Mouse (Mus musculus) MN1 (cell line): Measurements from ENCODE around the gene Znrf4.

Experiments
- DNase-seq: peaks from one replicate; pipeline ENCODE4 v3.0.0-alpha.2; 2016; ENCODE audit warnings: low spot score

Znrf4 gene

DNA sequence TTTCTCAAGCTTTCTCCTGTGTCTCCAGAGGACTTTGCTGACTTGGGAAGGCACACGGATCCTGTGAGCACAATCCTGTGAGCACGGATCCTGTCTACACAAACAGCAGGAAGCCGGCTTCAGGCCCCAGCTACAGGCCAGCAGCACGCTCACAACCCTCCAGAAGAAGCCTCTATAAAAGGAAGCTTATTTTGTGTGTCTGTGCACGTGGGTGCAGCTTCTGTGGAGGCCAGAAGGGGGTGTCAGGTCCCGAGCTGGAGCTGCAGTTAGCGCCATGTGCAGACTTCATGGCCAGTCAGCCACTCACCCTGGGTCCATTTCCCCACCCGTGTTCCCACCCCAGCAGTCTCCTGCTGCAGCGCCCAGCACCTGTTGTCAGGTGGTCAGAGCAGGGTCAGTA, 43.9 kb downstream of the Znrf4 start:
- DNase-seq, result no peak

DNA sequence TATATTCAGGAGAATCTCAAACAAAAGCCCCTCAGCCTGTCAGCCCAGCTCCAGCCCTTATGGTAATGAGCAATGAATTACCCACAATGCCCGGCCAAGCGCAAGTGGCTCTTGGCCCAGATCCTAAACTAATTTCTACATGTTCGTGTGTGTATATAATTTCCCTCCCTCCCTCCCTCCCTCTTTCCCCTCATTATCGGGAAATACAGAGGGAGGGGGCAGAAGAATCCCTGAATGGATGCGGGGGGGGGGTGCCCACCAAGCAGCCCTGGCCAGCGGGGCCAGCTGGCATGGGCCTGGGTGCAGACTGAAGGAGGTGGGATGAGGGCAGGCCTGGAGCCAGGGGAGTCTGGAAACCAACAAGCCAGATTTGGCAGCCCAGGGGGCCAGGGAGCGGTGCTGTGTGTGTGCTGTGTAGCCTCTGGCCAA, 44.8 kb downstream of the Znrf4 start:
- peak; percentile 92 for DNase-seq

DNA sequence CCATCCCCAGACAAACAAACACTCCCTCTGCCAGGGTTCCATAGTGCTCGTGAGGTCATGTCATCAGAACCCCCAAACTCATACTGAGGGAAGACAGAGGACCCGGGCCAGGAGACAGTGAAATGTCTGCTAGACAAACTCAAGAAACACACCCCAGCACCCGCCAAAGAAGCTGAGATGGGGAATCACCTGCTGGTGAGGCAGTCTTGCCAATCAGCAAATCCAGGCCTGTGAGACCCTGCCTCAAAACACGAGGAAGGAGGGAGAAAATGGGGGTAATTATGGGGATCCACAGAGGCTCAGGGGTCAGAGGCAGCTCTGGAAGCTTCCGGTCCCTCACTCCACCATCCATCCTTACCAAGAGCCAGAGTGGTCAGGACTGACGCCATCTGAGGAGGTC, 45.5 kb downstream of the Znrf4 start:
- no peak for DNase-seq

DNA sequence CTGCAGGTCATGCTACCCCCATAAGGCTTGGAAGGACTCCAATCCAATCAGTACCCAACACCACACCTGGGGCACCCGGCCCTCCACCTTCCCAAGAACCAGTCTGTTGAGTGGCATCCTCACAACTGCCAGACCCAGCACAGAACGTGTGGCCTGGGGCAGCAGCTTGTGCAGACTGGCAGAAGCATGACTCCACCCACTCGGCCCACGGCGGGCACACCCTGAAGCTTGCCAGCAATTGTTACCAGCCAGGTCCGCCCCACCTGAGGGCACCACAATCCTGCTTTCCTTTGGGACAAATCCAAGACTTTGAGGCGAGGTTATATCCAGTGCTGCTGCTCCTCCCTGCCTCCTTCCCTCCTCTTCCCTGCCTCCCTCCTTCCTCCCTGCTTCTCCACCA, 47.4 kb downstream of the Znrf4 start:
- no peak for DNase-seq

DNA sequence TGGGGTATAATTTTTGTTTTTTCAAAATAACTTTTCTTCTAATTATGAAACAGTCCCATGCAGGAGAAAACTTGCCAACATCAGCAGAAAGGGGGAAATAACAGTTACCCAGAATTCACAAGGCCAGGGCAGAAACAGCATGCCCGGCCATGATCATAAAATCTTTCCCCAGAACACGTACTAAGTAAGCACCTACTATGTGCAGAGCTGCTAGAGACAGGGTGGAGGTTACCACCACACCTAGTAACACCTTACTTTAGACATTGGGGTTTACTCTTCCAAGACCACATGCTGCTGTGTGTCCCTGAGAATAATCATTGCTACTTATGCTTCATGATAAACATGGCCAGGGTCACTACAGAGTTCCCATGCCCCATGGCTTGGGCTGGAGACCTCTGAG, 47.9 kb downstream of the Znrf4 start:
- no peak for DNase-seq

DNA sequence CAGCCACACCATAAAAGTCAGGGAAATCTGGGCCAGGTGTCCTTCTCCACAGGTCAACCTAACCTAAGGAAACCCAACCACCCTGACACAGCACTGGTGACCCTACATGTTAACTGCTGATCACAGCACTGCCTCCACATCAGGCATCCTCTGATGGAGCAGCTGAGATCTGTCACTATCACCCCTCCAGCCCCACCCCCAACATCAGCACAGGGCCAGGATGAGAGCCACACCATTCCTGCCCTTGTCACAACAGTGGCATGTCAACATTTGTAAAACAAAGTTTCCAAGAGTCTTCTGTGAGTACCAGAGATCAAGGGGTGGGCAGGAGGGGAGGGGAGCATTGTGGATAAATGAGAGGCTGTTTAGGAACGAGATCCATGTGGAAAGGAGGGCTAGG, 48.7 kb downstream of the Znrf4 start:
- DNase-seq, result no peak

DNA sequence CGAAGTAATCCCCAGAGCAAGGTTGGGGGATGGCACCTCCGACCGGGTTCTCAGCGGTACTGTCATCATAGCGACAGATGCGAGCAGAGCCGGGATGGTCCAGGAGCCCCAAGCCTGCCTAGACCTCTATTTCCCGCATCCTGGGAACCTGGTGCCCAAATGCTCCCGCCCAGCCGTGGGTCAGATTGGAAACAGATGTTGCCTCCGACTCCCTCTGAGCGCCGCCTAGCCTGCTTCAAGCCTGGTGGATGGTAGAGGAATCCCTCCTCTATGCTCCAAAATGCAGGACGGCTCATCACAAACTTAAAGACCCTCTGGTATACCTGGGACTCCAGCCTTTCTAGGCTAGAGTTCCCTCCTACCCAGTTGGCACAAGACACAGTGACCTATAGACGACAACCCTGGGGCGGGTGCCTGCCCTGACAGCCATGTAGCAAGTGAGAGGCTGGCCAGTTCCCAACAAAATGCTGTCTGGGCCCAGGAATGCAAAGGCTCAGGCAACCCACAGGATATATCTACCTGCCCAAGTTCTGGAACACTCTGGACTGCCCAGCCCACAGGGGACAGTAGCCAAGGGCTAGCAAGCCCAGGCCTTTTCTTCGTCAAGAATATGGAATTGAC, 49.3 kb downstream of the Znrf4 start:
- DNase-seq, result no peak

DNA sequence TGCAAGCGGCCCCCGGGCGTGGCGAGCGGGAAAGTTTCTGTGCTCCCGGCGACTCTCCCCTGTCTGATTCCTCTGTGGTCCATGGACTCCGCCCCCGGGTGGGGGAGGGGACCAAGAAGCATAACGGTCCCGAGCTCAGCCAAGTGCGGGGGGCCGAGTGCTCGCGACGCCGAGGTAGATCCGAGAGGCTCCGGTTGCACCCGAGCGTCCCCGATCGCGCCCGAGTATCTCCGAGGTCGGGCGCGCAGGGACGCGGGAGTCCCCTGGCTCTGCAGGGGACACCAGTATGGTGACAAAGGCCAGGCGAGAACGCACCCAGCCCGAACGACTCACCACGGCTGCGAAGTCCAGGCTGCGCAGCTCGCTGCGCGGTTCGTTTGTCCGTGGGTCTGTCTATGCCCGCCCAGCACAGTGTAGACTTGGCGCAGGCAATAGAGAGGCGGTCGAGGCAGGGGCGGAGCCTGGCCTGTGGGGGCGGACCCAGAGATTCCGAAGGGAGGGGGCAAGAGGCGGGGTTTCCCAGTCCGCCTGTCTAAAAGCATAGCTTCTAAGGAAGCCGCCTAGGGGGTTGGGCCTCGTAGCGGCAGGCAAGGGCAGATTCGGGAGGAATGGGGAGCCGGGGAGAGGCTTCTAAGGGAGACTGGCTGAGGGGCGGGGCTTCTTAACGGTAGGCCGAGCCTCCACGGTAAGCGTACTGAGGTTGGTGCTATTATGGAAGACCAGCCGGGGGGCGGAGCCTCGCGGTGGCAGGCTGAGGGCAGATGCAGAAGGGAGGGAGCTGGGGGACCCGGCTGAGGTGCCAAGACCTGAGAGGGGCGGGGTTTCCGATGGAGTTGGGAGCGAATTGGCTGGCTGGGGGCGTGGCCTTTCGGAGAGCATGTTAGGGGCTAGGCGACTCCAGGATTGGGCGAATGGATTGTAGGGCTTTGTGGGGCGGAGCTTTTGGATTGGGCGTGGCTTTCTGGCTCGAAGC, 50.2 kb downstream of the Znrf4 start:
- DNase-seq, result no peak
